Mouse (Mus musculus) myocyte (in vitro differentiated cells): ENCODE measurements around the gene Ltbp4.

Experiments
- E2F4 ChIP-seq: IDR thresholded peaks from one replicate; pipeline ENCODE4 v1.6.1; 2011; ENCODE audit warnings: mild to moderate bottlenecking, control low read depth, moderate library complexity; ENCODE audit not compliant: insufficient read depth
- MAX ChIP-seq: IDR thresholded peaks from one replicate; pipeline ENCODE4 v1.6.1; 2011; ENCODE audit warnings: low read depth, mild to moderate bottlenecking, control low read depth
- MYOD1 ChIP-seq, 3 experiments: IDR thresholded peaks; one replicate each; pipeline ENCODE4 v1.6.1; 2011; ENCODE audit warnings: control low read depth in 2 of 3, low read depth in 2 of 3, mild to moderate bottlenecking in 2 of 3, moderate library complexity in 1 of 3; ENCODE audit not compliant: insufficient read length in 2 of 3, control insufficient read depth in 1 of 3
- POLR2A ChIP-seq: IDR thresholded peaks from one replicate; pipeline ENCODE4 v1.6.1; 2011; ENCODE audit warnings: low read depth, mild to moderate bottlenecking, control low read depth, moderate library complexity; ENCODE audit not compliant: insufficient read length
- POLR2AphosphoS2 ChIP-seq: IDR thresholded peaks from one replicate; pipeline ENCODE4 v1.6.1; 2011; ENCODE audit warnings: low read depth, control low read depth; ENCODE audit not compliant: insufficient read length
- SRF ChIP-seq: IDR thresholded peaks from one replicate; pipeline ENCODE4 v1.6.1; 2011; ENCODE audit warnings: low read depth; ENCODE audit not compliant: control insufficient read depth, insufficient read length
- TCF12 ChIP-seq: IDR thresholded peaks from one replicate; pipeline ENCODE4 v1.6.1; 2011; ENCODE audit warnings: mild to moderate bottlenecking, control low read depth; ENCODE audit not compliant: poor library complexity, insufficient read depth, severe bottlenecking
- TCF3 ChIP-seq: IDR thresholded peaks from one replicate; pipeline ENCODE4 v1.6.1; 2011; ENCODE audit warnings: low read depth, control low read depth; ENCODE audit not compliant: insufficient read length
- USF1 ChIP-seq: IDR thresholded peaks from one replicate; pipeline ENCODE4 v1.6.1; 2011; ENCODE audit warnings: low read depth, mild to moderate bottlenecking, control low read depth, moderate library complexity

DNA sequence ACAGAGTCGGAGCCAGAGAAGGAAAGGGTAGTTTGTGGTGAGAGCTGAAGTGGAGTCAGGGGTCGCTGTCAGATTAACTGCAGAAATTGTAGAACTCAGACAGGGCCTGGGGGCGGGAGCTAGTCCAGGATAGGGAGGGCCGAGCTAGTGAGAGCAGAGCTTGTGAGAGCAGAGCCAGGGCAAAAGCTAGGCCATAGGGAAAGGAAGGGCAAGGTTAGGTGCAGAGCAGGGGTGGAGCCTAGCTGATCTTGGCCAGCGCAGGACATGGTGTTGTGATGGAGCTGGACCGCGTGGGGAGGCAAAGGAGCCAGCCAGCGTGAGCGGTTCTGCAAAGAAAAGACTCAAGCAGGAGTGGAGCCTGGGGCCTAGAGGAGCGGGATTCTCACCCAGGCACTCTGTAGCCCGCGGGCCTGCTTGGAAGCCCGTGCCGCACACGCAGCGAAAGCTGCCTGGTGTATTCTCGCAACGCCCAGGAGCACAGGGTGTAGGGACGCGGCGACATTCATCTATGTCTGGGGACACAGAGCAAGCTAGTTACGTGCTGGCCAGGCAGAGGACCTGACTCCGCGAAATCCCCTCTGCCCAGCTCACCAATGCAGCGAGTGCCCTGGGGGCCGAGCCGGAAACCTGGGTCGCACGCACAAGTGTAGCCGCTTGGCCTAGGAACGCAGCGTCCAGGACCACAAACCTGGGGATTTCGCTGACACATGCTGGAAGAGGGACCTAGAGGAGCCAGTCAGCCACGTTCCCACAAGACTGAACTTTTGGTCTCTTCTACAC, 11.2 kb downstream of the Ltbp4 start:
- TF ChIP-seq POLR2A (no peak), TCF3 (no peak), USF1 (no peak), MAX (no peak), POLR2AphosphoS2 (no peak), MYOD1 (IDR thresholded peaks at IDR 0.05; ENCODE audit: control insufficient read depth in 1 of 3, insufficient read length in 2 of 3, low read depth in 2 of 3) (no peak), TCF12 (no peak), E2F4 (no peak), SRF (no peak)
